Mouse (Mus musculus) ES-E14 (cell line): Measurements from ENCODE around the gene 6030445D17Rik. TPM values are rescaled to one million over a fixed set of nuclear protein-coding genes. Genes with fewer than 3 reads are reported as not detected.

Experiments used
- DNase-seq: peaks from one replicate; pipeline ENCODE4 v3.0.0-alpha.2; 2013; ENCODE audit warnings: low read depth, low spot score
- H3K27ac ChIP-seq: 2 replicates; pipeline ENCODE4 v1.5.1; 2012; ENCODE audit warnings: low read depth, mild to moderate bottlenecking, low read length, moderate library complexity, mixed read lengths; ENCODE audit not compliant: poor library complexity, insufficient read depth, severe bottlenecking
- H3K36me3 ChIP-seq: 2 replicates; pipeline ENCODE4 v1.6.1; 2012; ENCODE audit warnings: mild to moderate bottlenecking, low read length, moderate library complexity, mixed read lengths; ENCODE audit not compliant: control insufficient read depth, poor library complexity, insufficient read depth, severe bottlenecking
- H3K4me1 ChIP-seq, 2 experiments: fragments of 150-350 bp in 1 of 2; sonication (generic) in 1 of 2; 2 replicates each; pipeline ENCODE4 v1.6.1; 2012; ENCODE audit warnings: low read length in 2 of 2, mild to moderate bottlenecking in 1 of 2, mixed read lengths in 1 of 2; ENCODE audit not compliant: control insufficient read depth in 2 of 2, insufficient read depth in 2 of 2, poor library complexity in 1 of 2
- H3K4me3 ChIP-seq, 2 experiments: fragments of 150-350 bp in 1 of 2; sonication (generic) in 1 of 2; 2 replicates each; pipeline ENCODE4 v1.5.1; 2012; ENCODE audit warnings: low read length in 2 of 2, low read depth in 1 of 2, mild to moderate bottlenecking in 1 of 2, mixed read lengths in 1 of 2; ENCODE audit not compliant: insufficient read depth in 1 of 2, poor library complexity in 1 of 2, severe bottlenecking in 1 of 2
- H3K9ac ChIP-seq: 2 replicates; pipeline ENCODE4 v1.6.1; 2012; ENCODE audit warnings: low read depth, mild to moderate bottlenecking, low read length, mixed read lengths; ENCODE audit not compliant: poor library complexity, insufficient read depth, severe bottlenecking
- H3K9me3 ChIP-seq: fragments of 150-350 bp; sonication (generic); 2 replicates; pipeline ENCODE4 v1.6.1; 2012; ENCODE audit warnings: low read depth, mild to moderate bottlenecking, low read length; ENCODE audit not compliant: control insufficient read depth, insufficient read depth
- CHD2 ChIP-seq: IDR thresholded peaks from 2 replicates; pipeline ENCODE4 v1.6.1; 2014; ENCODE audit warnings: mild to moderate bottlenecking, low read depth, low read length, inconsistent platforms
- HCFC1 ChIP-seq: IDR thresholded peaks from 2 replicates; pipeline ENCODE4 v1.6.1; 2012; ENCODE audit warnings: low read length, inconsistent platforms, borderline replicate concordance; ENCODE audit not compliant: insufficient read depth
- MAFK ChIP-seq: IDR thresholded peaks from 2 replicates; pipeline ENCODE4 v1.6.1; 2014; ENCODE audit warnings: mild to moderate bottlenecking, low read depth, low read length, inconsistent platforms; ENCODE audit not compliant: insufficient read depth
- ZC3H11A ChIP-seq: IDR thresholded peaks from 2 replicates; pipeline ENCODE4 v1.6.1; 2012; ENCODE audit warnings: low read depth, mild to moderate bottlenecking, inconsistent platforms, low read length, borderline replicate concordance
- ZNF384 ChIP-seq: IDR thresholded peaks from 2 replicates; pipeline ENCODE4 v1.6.1; 2012; ENCODE audit warnings: low read depth, low read length, inconsistent platforms
- in situ Hi-C, 2 experiments: fragments of 600-800 bp; cut with MboI; formaldehyde crosslinking; loops; one replicate each; pipeline ENCODE4 v1.15.1; 2025; ENCODE audit warnings: low sequenced_read_pairs in 2 of 2, inconsistent platforms in 1 of 2; ENCODE audit not compliant: unreplicated experiment in 2 of 2
- total RNA-seq: library from RNA; depleted of rRNA; stranded (reverse); fragments of 300-350 nt; gene quantifications from 2 replicates; pipeline ENCODE4 v1.2.3, GENCODE M21; 2012

Gene 6030445D17Rik
- total RNA-seq, 1 experiment, result 0.89 TPM

DNA sequence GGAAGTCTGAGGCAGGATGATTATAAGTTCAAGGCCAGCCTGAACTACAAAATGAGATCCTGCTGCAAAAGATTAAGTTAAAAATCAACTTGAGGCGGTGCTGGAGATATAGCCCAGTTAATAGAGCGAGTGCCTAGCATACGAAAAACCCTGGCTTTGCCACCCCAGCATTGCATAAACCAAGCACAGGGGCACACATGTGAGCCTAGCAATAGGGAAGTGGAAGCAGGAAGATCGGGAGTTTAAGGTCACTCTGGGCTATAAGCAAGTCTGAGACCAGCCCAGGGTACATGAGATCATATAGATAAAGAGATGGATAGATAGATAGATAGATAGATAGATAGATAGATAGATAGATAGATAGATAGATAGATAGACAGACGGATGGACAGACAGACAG lies 12.3 kb upstream of the 6030445D17Rik start:
- no peak for TF ChIP-seq MAFK
- TF ChIP-seq ZC3H11A, result no peak
- TF ChIP-seq CHD2, result no peak
- no peak for TF ChIP-seq HCFC1
- no peak for TF ChIP-seq ZNF384
- Histone ChIP-seq H3K4me1 (peaks cover 10 to 12% of the 10 kb centered on the region in 2 experiments), H3K9ac (no peak overlapping the region), H3K4me3 (no peak overlapping the region), H3K27ac (no peak overlapping the region), H3K9me3 (no peaks in the 10 kb centered on the region), H3K36me3 (no peaks in the 10 kb centered on the region)
- in situ Hi-C loops, result loop anchor here (10.0 kb wide), 2 partner anchors 165 to 175 kb away; partner anchors contain the start of genes Lactbl1 (in 1 of the 2) and Tex46 (in 1 of the 2)
- no peak for DNase-seq

DNA sequence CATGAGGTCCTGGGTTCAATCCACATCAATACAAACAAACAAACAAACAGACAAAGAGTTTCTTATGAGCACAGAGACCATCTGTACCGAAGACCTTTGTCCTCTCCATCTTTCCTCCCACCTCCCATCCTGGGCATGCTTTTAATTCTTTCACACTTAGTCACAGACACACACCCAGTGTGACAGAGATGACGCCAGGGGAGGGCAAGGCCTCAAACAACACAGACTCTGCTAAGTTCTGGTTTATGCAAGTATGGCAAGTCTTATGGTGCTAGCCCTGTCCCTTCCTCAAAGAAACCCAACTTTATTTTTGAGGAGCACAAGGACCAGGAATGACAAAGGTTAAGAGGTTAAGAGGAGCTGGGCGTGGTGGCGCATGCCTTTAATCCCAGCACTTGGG lies 11.8 kb upstream of the 6030445D17Rik start:
- no peak for TF ChIP-seq ZC3H11A
- TF ChIP-seq HCFC1, result no peak
- no peak for TF ChIP-seq MAFK
- TF ChIP-seq CHD2, result no peak
- TF ChIP-seq ZNF384, result no peak
- Histone ChIP-seq H3K4me3 (no peak overlapping the region), H3K27ac (no peak overlapping the region), H3K9me3 (no peaks in the 10 kb centered on the region), H3K9ac (no peak overlapping the region), H3K36me3 (no peaks in the 10 kb centered on the region), H3K4me1 (peaks cover 9 to 12% of the 10 kb centered on the region in 2 experiments)
- in situ Hi-C loops, result loop anchor here (10.0 kb wide), 2 partner anchors 165 to 175 kb away; partner anchors contain the start of genes Lactbl1 (in 1 of the 2) and Tex46 (in 1 of the 2)
- DNase-seq, result no peak

DNA sequence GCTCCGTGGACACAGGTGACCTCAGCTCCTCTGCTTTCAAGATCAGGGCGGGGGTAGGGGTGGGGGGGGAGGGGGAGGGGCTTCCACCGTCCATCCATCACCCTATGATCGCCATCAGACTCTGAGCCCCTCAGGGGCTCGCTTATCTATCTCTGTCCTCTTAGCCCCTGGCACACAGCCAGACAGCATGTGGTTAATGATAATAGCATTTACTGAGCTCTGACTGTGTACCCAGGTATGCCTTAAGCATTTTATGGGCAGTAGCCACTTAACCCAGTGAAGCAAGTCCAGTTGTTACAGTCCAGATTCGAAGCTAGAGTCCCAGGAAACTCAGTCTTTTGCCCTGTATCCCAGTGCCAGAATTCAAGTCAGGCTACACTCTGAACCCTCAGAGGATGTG lies 10.5 kb upstream of the 6030445D17Rik start:
- Histone ChIP-seq H3K36me3 (no peaks in the 10 kb centered on the region), H3K4me1 (peaks cover 14 to 15% of the 10 kb centered on the region in 2 experiments), H3K27ac (no peak overlapping the region), H3K4me3 (no peak overlapping the region), H3K9ac (no peak overlapping the region), H3K9me3 (no peaks in the 10 kb centered on the region)
- DNase-seq, result no peak
- TF ChIP-seq ZNF384 (no peak), HCFC1 (no peak), ZC3H11A (no peak), CHD2 (no peak), MAFK (no peak)
- in situ Hi-C loops, result loop anchor here (10.0 kb wide), 2 partner anchors 163 to 173 kb away; partner anchors contain the start of genes Lactbl1 (in 1 of the 2) and Tex46 (in 1 of the 2)

DNA sequence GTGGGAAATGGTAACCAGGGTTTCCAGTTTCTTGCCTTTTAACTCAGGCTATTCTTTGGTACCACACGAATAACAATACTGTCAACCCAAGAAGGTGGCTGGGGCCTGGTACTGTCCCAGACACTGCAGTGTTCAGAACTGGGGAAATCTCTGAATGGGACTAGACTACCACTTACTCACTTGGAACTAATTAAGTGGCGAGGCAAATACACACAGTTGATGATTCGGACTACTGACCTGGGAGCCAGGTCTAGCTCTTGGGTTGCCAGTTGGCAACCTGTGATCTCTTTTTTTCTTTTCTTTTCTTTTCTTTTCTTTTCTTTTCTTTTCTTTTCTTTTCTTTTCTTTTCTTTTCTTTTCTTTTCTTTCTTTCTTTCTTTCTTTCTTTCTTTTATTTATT lies 9.8 kb upstream of the 6030445D17Rik start:
- Histone ChIP-seq H3K27ac (no peak overlapping the region), H3K36me3 (no peaks in the 10 kb centered on the region)

More for the DNA sequence above, 9.8 kb upstream of the 6030445D17Rik start:
- Histone ChIP-seq H3K4me1 (peaks cover 15 to 16% of the 10 kb centered on the region in 2 experiments), H3K9ac (no peak overlapping the region), H3K4me3 (no peak overlapping the region), H3K9me3 (no peaks in the 10 kb centered on the region)
- in situ Hi-C loops, result loop anchor here (10.0 kb wide), 2 partner anchors 163 to 173 kb away; partner anchors contain the start of genes Lactbl1 (in 1 of the 2) and Tex46 (in 1 of the 2)
- no peak for DNase-seq
- TF ChIP-seq CHD2, result no peak
- no peak for TF ChIP-seq ZC3H11A
- TF ChIP-seq HCFC1, result no peak
- TF ChIP-seq ZNF384, result no peak
- no peak for TF ChIP-seq MAFK
